Mouse (Mus musculus) brain, embryonic 14.5 days (tissue): ENCODE measurements around the gene Rc3h2. TPM values are rescaled to one million over a fixed set of nuclear protein-coding genes. Genes with fewer than 3 reads are reported as not detected.

ENCODE experiments used
- DNase-seq: peaks from one replicate; pipeline ENCODE4 v3.0.0-alpha.2; 2011; ENCODE audit warnings: low read depth
- CTCF ChIP-seq: fragments of 200-500 bp; IDR thresholded peaks from 2 replicates; pipeline ENCODE4 v1.5.1; 2012; ENCODE audit warnings: inconsistent platforms, mild to moderate bottlenecking, moderate library complexity, borderline replicate concordance; ENCODE audit not compliant: insufficient read depth, insufficient read length; ENCODE audit errors: extremely low read depth
- POLR2A ChIP-seq: fragments of 200-500 bp; IDR thresholded peaks from 2 replicates; pipeline ENCODE4 v1.6.1; 2012; ENCODE audit warnings: mild to moderate bottlenecking, inconsistent platforms, borderline replicate concordance; ENCODE audit not compliant: poor library complexity, insufficient read depth, insufficient read length, severe bottlenecking; ENCODE audit errors: extremely low read depth
- polyA plus RNA-seq: library from polyadenylated mRNA; depleted of rRNA; stranded (reverse); fragments of >200 nt; gene quantifications from 2 replicates; pipeline ENCODE4 v1.2.3, GENCODE M21; 2012; rRNA removed

Gene Rc3h2
- polyA plus RNA-seq, result 29.3 and 37.8 TPM in 2 replicates

DNA sequence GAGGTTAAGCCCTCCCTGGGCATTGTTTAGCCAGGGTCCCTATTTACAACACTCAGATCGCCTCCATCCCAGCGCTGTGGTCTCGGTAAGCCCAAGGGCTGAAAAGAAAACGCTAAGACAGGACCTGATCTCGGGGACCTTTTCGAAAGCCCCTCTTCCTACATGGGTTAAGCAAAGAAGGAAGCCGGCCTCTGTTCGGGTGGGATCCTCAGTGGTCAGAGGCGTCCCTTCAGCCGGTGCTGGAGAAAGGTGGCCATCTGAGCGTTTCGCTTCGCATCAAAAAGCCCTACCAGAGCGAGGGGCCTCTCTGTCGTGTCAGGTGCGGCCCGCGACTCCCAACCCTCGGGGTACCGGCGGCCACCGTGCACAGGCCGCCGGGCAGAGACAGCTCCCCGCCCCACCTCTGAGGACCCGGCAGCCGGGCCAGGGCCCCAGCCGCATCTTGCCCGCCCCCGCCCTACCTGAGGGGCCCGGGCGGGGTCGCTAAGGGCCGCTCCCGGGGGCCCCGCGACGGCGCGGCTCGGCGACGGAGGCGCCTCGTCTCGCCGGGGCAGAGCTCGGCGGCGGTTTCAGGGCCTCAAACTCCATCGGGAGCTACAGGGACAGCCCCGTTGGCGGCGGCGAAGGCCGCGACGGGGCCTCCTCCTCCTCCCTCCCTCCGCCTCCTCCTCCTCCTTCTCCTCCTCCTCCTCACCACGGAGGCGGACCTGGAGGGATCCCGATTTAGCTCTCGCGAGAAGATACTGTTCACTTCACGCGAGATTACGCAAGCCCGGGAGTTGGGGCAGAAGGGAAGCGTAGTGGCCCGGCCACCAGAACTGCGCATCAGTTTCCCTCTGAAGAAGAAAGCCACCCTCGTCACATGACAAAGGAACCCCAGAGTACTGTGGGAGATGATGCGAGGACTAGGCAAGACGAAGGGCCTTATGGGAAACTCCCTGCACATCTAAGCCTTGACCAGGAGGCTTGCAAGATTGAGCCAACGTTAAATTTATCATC lies at the start of gene Rc3h2:
Gene Rc3h2, minus strand, starts transcription at position 598 of the 999 bp plus-strand sequence.
- TF ChIP-seq POLR2A (peak; percentile 92; the same call in 1 of the 2 replicates), CTCF (no peak)
- DNase-seq, result peak; percentile 99

DNA sequence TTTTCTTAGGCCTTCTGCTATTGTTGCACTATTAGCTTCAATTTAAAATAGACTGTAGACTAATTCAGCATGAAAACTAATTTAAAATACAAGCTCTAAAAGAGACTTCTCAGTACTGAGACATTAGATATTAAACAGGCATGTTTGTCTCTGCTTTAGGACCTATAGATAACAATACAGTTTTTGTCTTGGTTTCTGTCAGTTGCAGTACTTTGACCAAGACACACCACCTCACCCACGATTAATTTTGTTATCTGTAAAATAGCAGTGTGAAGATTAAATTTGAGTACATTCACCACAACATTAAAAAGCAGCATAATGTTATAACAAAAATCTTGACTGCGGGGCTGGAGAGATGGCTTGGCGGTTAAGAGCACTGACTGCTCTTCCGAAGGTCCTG lies 43.6 kb upstream of the Rc3h2 start:
- DNase-seq, result no peak
- TF ChIP-seq CTCF, result no peak
- TF ChIP-seq POLR2A, result no peak

DNA sequence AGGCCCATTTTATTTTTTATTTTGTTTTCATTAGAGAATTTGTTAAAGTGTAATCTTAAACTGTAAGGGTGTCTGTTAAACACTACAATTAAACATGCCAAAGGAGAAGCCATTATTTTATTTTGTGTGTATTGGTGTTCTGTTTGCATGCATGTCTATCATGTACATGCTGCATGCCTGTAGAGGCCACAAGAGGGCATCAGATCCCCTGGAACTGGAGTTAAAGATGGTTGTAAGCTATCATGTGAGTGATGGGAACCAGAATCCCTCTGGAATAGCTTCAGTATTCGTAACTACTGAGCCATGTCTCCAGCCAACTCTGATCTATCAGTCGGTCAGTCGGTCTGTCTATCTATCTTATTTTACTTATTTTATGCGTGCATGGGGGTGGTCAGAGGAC lies 38.0 kb upstream of the Rc3h2 start:
- TF ChIP-seq CTCF (no peak), POLR2A (no peak)
- no peak for DNase-seq

DNA sequence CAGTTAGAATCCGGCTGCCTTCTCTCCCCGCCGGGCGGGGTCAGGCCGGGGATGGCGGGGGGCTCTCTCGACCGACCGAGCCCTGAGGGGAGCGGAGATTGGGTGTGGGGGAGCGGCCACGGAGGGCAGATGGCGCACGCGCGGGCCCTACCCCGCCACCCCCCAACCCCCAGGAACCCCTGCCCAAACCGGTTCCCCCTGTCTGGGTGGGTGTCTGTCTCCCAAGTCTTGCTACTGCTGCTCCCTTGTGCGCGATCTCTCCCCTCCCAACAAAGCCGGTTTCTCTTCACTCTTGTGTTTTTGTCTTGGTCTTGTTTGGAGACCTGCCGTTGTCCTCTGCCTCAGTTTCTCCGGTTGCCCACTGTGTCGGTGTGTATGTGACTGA lies 29.7 kb upstream of the Rc3h2 start:
- DNase-seq, result no peak
- TF ChIP-seq CTCF (no peak), POLR2A (no peak)

DNA sequence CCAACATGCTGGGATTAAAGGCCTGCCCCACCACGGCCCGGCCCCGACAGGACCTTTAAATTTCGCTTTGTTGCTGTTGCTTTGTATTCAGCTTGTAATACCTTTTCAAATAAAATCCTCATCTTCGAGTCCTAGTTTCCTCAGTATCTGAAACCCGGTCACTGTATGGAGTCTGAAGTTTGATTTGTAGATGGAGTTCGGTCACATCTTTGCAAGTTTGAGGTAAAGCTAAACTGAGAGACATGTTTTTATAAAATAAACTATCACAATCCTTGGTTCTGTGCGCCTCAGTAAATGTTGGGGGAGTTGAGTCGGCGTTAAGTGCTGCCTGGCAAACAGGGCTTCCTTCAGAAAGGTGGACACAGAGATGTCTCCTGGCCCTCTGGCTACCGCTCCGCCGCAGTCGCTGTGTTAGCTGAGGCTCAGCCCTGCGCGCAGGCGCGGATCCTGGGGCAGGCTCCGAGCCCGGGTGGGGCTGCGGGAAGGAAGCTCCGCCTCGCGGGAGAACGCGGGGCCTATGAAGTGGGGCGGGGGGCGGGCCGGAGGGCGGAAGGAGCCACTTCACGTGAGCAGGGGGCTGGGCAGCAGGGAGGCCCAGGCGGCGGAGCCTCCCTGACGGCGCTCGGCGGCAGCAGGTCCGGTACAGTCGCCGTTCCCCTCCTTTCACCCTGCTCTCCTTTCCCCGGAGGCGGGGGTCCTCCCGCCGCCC lies 29.1 kb upstream of the Rc3h2 start:
- peak; percentile 99 for TF ChIP-seq POLR2A
- no peak for TF ChIP-seq CTCF

DNA sequence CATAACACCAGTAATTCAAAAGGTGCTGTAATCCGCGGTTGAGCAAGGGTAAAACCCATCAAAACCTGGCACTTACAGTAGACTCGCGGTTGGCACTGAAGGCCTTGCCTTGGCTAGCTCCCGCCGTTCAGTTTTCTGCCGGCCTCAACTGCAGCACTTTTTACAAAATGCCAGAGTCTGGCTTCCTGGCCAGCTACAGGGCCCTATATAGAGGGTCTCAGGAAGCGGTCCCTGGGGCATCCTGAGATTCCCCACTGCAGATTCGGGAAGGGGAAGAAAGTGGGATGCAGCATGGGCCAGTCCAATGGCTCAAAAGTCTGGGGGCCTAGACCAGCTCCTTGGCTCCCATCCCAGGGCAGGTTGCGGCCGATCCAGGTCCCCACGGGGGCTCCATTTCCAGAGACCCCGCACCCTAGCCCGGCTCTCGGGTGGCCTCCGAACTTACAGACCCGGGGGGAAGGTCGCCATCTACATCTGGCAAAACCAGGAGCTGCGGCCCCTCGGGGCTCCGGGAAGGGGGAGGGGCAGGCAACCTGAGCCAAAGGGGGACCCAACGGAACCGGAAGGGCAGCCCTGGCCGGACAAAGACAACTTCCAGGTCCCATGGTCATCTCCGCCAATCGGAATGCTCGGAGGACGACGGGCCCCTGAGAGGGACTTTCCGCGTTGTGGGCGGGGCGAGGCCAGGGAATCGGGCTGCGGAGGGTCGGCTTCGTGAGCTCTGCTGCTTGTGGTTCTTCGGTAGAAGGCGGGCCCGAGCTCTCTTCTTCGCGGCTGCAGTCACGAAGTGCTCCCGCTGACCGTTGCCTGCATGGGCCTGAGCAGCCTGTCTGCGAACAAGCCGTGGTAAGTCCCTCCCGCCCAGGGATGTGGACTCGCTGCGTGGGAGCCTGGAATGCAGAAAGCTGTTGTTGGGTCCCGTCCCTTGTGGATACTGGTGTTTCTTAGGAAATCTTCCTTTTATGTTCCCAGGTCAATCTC lies 20.2 kb upstream of the Rc3h2 start, which contains the start of the genes Zbtb26, Zbtb6 and Rabgap1:
Gene Zbtb26, minus strand, starts transcription at position 525 of the 981 bp plus-strand sequence.
Gene Zbtb6, minus strand, starts transcription at position 561 of the 981 bp plus-strand sequence.
Gene Rabgap1, plus strand, starts transcription at position 669 of the 981 bp plus-strand sequence.
- TF ChIP-seq CTCF (no peak), POLR2A (peak; percentile 66; the same call in 1 of the 2 replicates)

More for the DNA sequence above, 29.1 kb upstream of the Rc3h2 start:
- peak; percentile 98 for DNase-seq

DNA sequence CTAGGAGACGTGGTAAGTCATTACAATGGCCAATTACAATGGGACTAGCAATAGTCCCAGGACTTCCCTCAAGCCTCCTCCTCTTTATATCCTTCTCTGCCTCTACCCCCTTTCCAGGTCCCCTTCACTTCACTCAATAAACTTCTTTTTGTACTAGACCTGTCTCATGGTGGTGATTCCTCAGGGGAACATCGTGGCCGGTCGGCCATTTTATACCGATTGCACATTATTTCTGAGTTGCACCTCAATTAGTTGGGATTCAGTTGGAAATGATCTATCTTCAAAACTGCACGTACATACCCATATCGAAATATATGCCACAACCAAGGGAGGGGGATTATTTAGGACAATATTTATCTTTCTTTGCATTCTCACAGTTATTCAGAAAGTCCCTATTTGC lies 8.9 kb upstream of the Rc3h2 start:
- DNase-seq, result peak; percentile 50
- TF ChIP-seq POLR2A, result no peak
- TF ChIP-seq CTCF, result no peak

More for the DNA sequence above, 20.2 kb upstream of the Rc3h2 start, which contains the start of the genes Zbtb26, Zbtb6 and Rabgap1:
- DNase-seq, result peak; percentile 98

DNA sequence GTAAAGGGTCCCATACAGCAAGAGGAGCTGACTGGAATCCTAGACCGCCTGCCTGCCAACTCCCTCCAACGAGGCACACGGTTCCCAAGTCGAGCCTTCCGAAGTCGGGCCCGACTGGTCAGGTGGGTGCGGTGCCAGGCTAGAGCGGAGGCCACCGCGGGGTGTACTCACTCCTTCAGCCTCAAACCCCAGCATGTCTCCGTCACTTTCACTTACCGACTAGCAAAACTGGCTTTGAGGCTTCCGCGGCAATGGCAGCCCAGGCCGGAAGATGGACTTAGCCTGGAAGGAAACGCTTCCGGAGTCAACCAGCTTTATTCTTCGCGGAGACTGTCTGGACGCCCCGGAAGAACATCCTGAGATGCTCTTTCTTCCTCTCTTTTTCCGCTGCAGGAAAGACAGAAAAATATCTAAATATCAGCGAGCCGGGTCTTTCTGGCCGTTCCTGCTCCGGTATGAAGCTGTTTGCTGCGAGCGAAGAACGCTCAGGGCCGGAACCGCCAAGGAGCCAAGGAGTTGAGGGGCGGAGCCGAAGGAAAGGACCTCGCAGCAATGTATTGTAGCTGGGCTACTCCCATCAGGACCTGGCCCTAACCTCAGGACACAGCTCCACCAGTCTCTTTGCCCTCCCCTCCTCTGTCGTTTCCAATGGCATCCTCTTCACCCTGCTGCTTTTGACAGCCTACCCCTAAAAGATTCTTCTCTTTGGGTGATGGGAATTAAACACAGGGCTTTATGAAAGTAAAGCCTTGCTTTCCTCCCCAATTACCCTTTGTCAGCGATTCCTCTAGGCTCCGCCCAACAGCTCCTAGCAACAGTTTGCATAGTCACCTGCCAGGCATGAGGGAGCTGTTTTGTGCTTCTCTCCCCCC lies 8.1 kb upstream of the Rc3h2 start:
- peak; percentile 21; the same call in 1 of the 2 replicates for TF ChIP-seq POLR2A
- 0 out of 2 replicates have a peak, but pooled peaks have one; percentile 0 for TF ChIP-seq CTCF
- DNase-seq, result peak; percentile 98

DNA sequence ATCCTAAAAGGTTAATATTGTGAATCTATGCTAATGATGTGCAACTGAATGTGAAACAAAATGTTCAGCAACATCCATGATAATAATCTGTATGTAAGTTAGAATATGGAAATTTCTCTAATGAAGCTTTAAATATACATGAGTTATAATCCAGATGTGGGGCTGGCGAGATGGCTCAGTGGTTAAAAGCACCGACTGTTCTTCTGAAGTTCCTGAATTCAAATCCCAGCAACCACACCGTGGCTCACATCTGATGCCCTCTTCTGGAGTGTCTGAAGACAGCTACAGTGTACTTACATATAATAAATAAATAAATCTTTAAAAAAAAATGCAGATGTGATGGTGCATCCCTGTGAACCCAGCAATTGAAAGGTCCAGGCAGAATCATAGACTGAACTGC lies 968 bp upstream of the Rc3h2 start:
- TF ChIP-seq CTCF (no peak), POLR2A (no peak)
- peak; percentile 14 for DNase-seq
